Mouse (Mus musculus) ES-E14 (cell line): ENCODE data around the gene Phkb. TPM values are rescaled to one million over a fixed set of nuclear protein-coding genes. Genes with fewer than 3 reads are reported as not detected.

Experiments used
- DNase-seq: peaks from one replicate; pipeline ENCODE4 v3.0.0-alpha.2; 2013; ENCODE audit warnings: low read depth, low spot score
- H3K27ac ChIP-seq: 2 replicates; pipeline ENCODE4 v1.5.1; 2012; ENCODE audit warnings: low read depth, mild to moderate bottlenecking, low read length, moderate library complexity, mixed read lengths; ENCODE audit not compliant: poor library complexity, insufficient read depth, severe bottlenecking
- H3K36me3 ChIP-seq: 2 replicates; pipeline ENCODE4 v1.6.1; 2012; ENCODE audit warnings: mild to moderate bottlenecking, low read length, moderate library complexity, mixed read lengths; ENCODE audit not compliant: control insufficient read depth, poor library complexity, insufficient read depth, severe bottlenecking
- H3K4me1 ChIP-seq, 2 experiments: fragments of 150-350 bp in 1 of 2; sonication (generic) in 1 of 2; 2 replicates each; pipeline ENCODE4 v1.6.1; 2012; ENCODE audit warnings: low read length in 2 of 2, mild to moderate bottlenecking in 1 of 2, mixed read lengths in 1 of 2; ENCODE audit not compliant: control insufficient read depth in 2 of 2, insufficient read depth in 2 of 2, poor library complexity in 1 of 2
- H3K4me3 ChIP-seq, 2 experiments: fragments of 150-350 bp in 1 of 2; sonication (generic) in 1 of 2; 2 replicates each; pipeline ENCODE4 v1.5.1; 2012; ENCODE audit warnings: low read length in 2 of 2, low read depth in 1 of 2, mild to moderate bottlenecking in 1 of 2, mixed read lengths in 1 of 2; ENCODE audit not compliant: insufficient read depth in 1 of 2, poor library complexity in 1 of 2, severe bottlenecking in 1 of 2
- H3K9ac ChIP-seq: 2 replicates; pipeline ENCODE4 v1.6.1; 2012; ENCODE audit warnings: low read depth, mild to moderate bottlenecking, low read length, mixed read lengths; ENCODE audit not compliant: poor library complexity, insufficient read depth, severe bottlenecking
- H3K9me3 ChIP-seq: fragments of 150-350 bp; sonication (generic); 2 replicates; pipeline ENCODE4 v1.6.1; 2012; ENCODE audit warnings: low read depth, mild to moderate bottlenecking, low read length; ENCODE audit not compliant: control insufficient read depth, insufficient read depth
- CHD2 ChIP-seq: IDR thresholded peaks from 2 replicates; pipeline ENCODE4 v1.6.1; 2014; ENCODE audit warnings: mild to moderate bottlenecking, low read depth, low read length, inconsistent platforms
- HCFC1 ChIP-seq: IDR thresholded peaks from 2 replicates; pipeline ENCODE4 v1.6.1; 2012; ENCODE audit warnings: low read length, inconsistent platforms, borderline replicate concordance; ENCODE audit not compliant: insufficient read depth
- MAFK ChIP-seq: IDR thresholded peaks from 2 replicates; pipeline ENCODE4 v1.6.1; 2014; ENCODE audit warnings: mild to moderate bottlenecking, low read depth, low read length, inconsistent platforms; ENCODE audit not compliant: insufficient read depth
- ZC3H11A ChIP-seq: IDR thresholded peaks from 2 replicates; pipeline ENCODE4 v1.6.1; 2012; ENCODE audit warnings: low read depth, mild to moderate bottlenecking, inconsistent platforms, low read length, borderline replicate concordance
- ZNF384 ChIP-seq: IDR thresholded peaks from 2 replicates; pipeline ENCODE4 v1.6.1; 2012; ENCODE audit warnings: low read depth, low read length, inconsistent platforms
- in situ Hi-C, 2 experiments: fragments of 600-800 bp; cut with MboI; formaldehyde crosslinking; loops; one replicate each; pipeline ENCODE4 v1.15.1; 2025; ENCODE audit warnings: low sequenced_read_pairs in 2 of 2, inconsistent platforms in 1 of 2; ENCODE audit not compliant: unreplicated experiment in 2 of 2
- total RNA-seq: library from RNA; depleted of rRNA; stranded (reverse); fragments of 300-350 nt; gene quantifications from 2 replicates; pipeline ENCODE4 v1.2.3, GENCODE M21; 2012

Gene Phkb
- total RNA-seq, 1 experiment: 28.1 TPM

DNA sequence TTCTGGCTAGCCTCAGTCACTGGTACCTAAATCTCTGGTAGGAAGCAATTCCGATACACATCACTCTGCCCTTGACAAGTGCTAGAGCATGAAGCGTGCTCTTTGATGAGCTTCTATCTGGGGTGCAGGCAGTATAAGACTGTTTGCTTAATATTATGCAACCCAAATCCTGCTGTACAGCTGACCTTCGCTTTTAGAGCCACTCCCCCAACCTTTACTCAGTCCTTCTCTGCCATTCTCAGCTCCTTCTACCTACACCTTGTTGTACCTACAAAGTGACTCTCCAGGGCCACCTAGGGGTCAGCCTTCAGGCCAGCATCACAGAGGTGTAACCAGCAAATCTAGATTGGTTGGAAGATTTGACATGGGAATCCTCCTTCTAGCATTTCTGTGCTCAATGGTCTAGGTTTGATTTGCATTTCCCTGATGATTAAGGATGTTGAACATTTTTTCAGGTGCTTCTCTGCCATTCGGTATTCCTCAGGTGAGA is 136.9 kb downstream of the Phkb start:
- Histone ChIP-seq H3K9me3 (no peaks in the 10 kb centered on the region), H3K27ac (no peak overlapping the region), H3K4me1 (no peaks in the 10 kb centered on the region), H3K9ac (no peak overlapping the region), H3K36me3 (no peaks in the 10 kb centered on the region), H3K4me3 (no peak overlapping the region)
- TF ChIP-seq HCFC1 (no peak), ZNF384 (no peak), CHD2 (no peak), ZC3H11A (no peak), MAFK (no peak)
- DNase-seq: no peak
- in situ Hi-C loops: no loop called here

DNA sequence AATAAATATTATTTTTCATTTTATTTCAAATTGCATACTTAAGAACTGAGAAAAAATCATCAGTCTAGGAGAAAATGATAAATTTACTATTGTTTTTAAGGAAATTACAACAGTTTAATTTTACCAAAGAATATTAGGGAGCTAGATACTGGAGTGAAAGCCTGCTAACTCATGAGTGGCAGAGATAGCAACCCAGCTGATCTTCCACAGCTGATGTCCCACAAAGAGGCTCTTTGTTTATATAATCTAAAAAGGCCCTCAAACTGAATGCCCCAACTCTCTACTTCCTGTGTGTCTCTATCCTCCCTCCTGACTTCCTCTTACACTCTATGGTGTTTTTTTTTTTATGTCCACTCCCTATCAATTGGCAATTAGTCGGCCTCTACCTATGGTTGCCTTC is 152.2 kb downstream of the Phkb start:
- DNase-seq: no peak
- in situ Hi-C loops: no loop called here
- H3K27ac ChIP-seq: no peak overlapping the region
- no peak overlapping the region for H3K9ac ChIP-seq
- peaks cover 0 to 3% of the 10 kb centered on the region in 2 experiments; a peak in 1 of 4 replicates for H3K4me1 ChIP-seq
- TF ChIP-seq HCFC1: no peak
- TF ChIP-seq CHD2: no peak
- no peak for TF ChIP-seq ZC3H11A
- no peaks in the 10 kb centered on the region for H3K36me3 ChIP-seq
- H3K4me3 ChIP-seq: no peak overlapping the region
- H3K9me3 ChIP-seq: no peaks in the 10 kb centered on the region

DNA sequence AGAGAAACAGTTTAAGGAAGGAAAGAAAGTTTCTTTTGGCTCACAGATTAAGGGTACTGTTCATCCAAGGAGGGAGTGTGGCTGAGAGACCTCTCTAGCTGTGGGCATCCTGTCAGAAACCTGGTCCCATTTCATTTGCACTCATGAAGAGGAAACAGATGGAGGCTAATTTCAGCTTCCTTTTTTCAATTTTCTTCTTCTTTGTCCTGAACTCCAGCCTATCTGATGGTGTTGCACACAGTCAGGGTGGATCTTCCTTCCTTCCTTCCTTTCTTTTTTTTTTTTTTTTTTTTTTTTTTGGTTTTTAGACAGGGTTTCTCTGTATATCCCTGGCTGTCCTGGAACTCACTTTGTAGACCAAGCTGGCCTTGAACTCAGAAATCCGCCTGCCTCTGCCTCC is 152.9 kb downstream of the Phkb start:
- no peak overlapping the region for H3K4me3 ChIP-seq
- DNase-seq: no peak
- in situ Hi-C loops: no loop called here
- H3K4me1 ChIP-seq: peaks cover 0 to 3% of the 10 kb centered on the region in 2 experiments; a peak in 1 of 4 replicates
- H3K9ac ChIP-seq: no peak overlapping the region
- H3K36me3 ChIP-seq: no peaks in the 10 kb centered on the region
- TF ChIP-seq ZNF384 (no peak), MAFK (no peak), HCFC1 (no peak), ZC3H11A (no peak), CHD2 (no peak)
- no peaks in the 10 kb centered on the region for H3K9me3 ChIP-seq
- no peak overlapping the region for H3K27ac ChIP-seq

DNA sequence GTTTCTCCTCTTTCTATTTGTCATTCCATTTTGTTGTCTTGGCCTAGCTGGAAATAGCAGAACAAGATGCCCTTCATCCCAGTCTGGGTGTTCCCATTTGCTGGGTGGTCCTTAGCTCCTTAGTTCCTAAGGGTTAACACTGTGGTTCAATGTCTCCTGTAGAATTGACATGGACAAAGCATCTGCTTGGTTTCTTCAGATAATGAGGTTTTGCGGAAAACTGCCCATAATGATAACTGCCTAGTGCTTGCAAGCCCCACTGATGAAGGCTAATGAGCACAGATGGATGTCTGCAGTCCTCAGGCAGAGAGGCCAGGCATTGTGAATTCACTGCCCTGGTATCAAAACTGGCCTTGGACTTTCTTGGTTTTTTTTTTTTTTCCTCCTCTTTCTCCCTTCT is 155.2 kb downstream of the Phkb start:
- no peaks in the 10 kb centered on the region for H3K36me3 ChIP-seq
- no peak overlapping the region for H3K27ac ChIP-seq
- H3K4me1 ChIP-seq: peaks cover 0 to 3% of the 10 kb centered on the region in 2 experiments; a peak in 1 of 4 replicates
- in situ Hi-C loops: no loop called here
- H3K9me3 ChIP-seq: no peaks in the 10 kb centered on the region
- TF ChIP-seq ZNF384: no peak
- no peak for TF ChIP-seq MAFK
- TF ChIP-seq ZC3H11A: no peak
- no peak for TF ChIP-seq CHD2
- TF ChIP-seq HCFC1: no peak
- no peak overlapping the region for H3K4me3 ChIP-seq
- no peak overlapping the region for H3K9ac ChIP-seq
- no peak for DNase-seq

DNA sequence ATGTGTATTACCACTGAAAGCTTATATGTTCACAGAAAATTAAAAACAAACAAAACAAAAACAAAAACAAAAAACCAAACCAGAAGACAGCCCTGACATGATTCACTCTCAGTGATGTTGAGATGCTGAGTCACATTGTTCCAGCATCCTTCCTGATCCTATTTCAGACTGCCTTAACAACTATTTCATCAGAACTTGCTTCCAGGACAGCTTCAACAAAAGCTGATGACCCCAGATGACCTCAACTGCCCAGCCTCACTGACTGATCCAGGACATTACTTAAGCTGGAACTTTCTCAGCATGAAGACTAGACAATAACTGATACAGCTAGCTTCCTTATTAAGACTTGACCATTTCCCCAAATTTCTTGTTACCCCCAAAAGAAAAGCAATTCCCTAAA is 165.7 kb downstream of the Phkb start:
- TF ChIP-seq ZC3H11A: no peak
- TF ChIP-seq ZNF384: no peak
- H3K9me3 ChIP-seq: no peaks in the 10 kb centered on the region
- H3K27ac ChIP-seq: no peak overlapping the region
- no peaks in the 10 kb centered on the region for H3K4me1 ChIP-seq
- H3K4me3 ChIP-seq: no peak overlapping the region
- in situ Hi-C loops: no loop called here
- H3K9ac ChIP-seq: no peak overlapping the region
- no peaks in the 10 kb centered on the region for H3K36me3 ChIP-seq
- DNase-seq: no peak
